24 mouse cellular contexts compared by ENCODE assay signal in the genomic region with DNA sequence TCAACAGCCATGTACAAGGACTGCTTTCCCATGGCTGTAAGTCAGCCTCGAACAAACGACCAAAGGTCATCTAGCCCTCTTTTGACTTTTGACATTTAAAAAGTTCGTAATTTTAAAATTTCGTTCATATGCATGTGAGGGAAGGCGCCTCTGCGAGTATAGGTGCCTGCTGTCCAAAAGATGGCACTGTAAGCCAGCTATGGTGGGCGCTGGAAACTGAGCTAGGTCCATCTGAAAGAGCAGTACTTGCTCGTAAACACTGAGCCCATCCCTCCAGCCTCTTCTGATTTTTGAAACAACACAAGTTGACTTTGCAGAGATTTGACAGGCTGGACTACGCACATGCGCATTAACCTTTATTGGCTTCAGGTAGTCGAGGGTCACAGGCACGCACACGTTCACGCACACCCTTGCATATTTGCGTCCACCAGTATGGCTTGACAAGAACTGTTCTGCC. TPM values are rescaled to one million over a fixed set of nuclear protein-coding genes. Genes with fewer than 3 reads are reported as not detected.
DNase-seq lines count a peak whose midpoint lies in the region; ATAC-seq and TF ChIP-seq lines count a peak whose summit lies in the region.
"Had no signal": no experiment of that assay in that cellular context is flagged by ENCODE, and none has a peak within 500 bp of the region (broad histone marks: within the 10 kb centered on the region; RNA-seq: fewer than 3 reads in every experiment).

TSS of gene 4931423N10Rik (plus strand) at position 407 of the 457 bp plus-strand sequence.

- H3K9me3 ChIP-seq in stomach, postnatal 0 days (ENCODE audit: control insufficient read depth, low read length) = no peaks in the 10 kb centered on the region
- no peaks in the 10 kb centered on the region for H3K9me3 ChIP-seq in kidney, embryonic 14.5 days (ENCODE audit: control insufficient read depth, low read length)
- H3K9me3 ChIP-seq: embryonic facial prominence, embryonic 13.5 days; neural tube, embryonic 13.5 days had no signal

- no peak within 1 kb of the TSS for H3K4me2 ChIP-seq in stomach, postnatal 0 days (replicated peaks; ENCODE audit: low read depth)
- no peak within 1 kb of the TSS for H3K4me2 ChIP-seq in kidney, embryonic 14.5 days (replicated peaks; ENCODE audit: low read depth, low read length)
- H3K4me2 ChIP-seq: embryonic facial prominence, embryonic 13.5 days; heart, embryonic 11.5 days; neural tube, embryonic 13.5 days had no signal

- WGBS in stomach, postnatal 0 days = 75% methylated on average over 15 of the region's 15 CpGs
- WGBS in kidney, embryonic 14.5 days = 79% methylated on average over 15 of the region's 15 CpGs

- no peaks in the 10 kb centered on the region for H3K27me3 ChIP-seq in testis, adult 2 months (ENCODE audit: control insufficient read depth, insufficient read depth, low read length)
- H3K27me3 ChIP-seq in stomach, postnatal 0 days (ENCODE audit: control insufficient read depth, insufficient read depth, low read length) = no peaks in the 10 kb centered on the region
- no peaks in the 10 kb centered on the region for H3K27me3 ChIP-seq in kidney, embryonic 14.5 days (ENCODE audit: control insufficient read depth, insufficient read depth, low read length)
- H3K27me3 ChIP-seq: embryonic facial prominence, embryonic 13.5 days; neural tube, embryonic 13.5 days had no signal

- TF ChIP-seq CTCF in layer of hippocampus, adult 2 months (conservative IDR thresholded peaks at IDR 0.05) = peak; percentile 43
- TF ChIP-seq CTCF in testis, adult 2 months (IDR thresholded peaks at IDR 0.05; ENCODE audit: control insufficient read depth, insufficient read depth, insufficient replicate concordance, low read depth, low read length) = no peak
- TF ChIP-seq CTCF in stomach, postnatal 0 days (IDR thresholded peaks at IDR 0.05; ENCODE audit: low read depth) = peak; percentile 47

- H3K4me1 ChIP-seq in testis, adult 2 months (ENCODE audit: control insufficient read depth, insufficient read depth, low read length) = peaks cover 8% of the 10 kb centered on the region
- no peaks in the 10 kb centered on the region for H3K4me1 ChIP-seq in stomach, postnatal 0 days (replicated peaks; ENCODE audit: control insufficient read depth, insufficient read depth)
- H3K4me1 ChIP-seq in kidney, embryonic 14.5 days (ENCODE audit: control insufficient read depth, insufficient read depth, low read length) = no peaks in the 10 kb centered on the region
- H3K4me1 ChIP-seq: embryonic facial prominence, embryonic 13.5 days; neural tube, embryonic 13.5 days had no signal

- no peak within 1 kb of the TSS for H3K4me3 ChIP-seq in layer of hippocampus, adult 2 months
- H3K4me3 ChIP-seq in testis, adult 2 months (ENCODE audit: control insufficient read depth, low read depth, low read length) = peak within 1 kb of the TSS; percentile 87
- no peak within 1 kb of the TSS for H3K4me3 ChIP-seq in stomach, postnatal 0 days (ENCODE audit: low read depth, low read length)
- no peak within 1 kb of the TSS for H3K4me3 ChIP-seq in kidney, embryonic 14.5 days (ENCODE audit: low read length)
- H3K4me3 ChIP-seq: embryonic facial prominence, embryonic 13.5 days; neural tube, embryonic 13.5 days had no signal

- H3K27ac ChIP-seq in layer of hippocampus, adult 2 months = no peak within 1 kb of the TSS
- H3K27ac ChIP-seq in testis, adult 2 months (ENCODE audit: control insufficient read depth, insufficient read depth, low read depth, low read length) = peak within 1 kb of the TSS; percentile 91
- H3K27ac ChIP-seq in stomach, postnatal 0 days (replicated peaks) = no peak within 1 kb of the TSS
- no peak within 1 kb of the TSS for H3K27ac ChIP-seq in kidney, embryonic 14.5 days (ENCODE audit: low read depth, low read length)
- H3K27ac ChIP-seq: embryonic facial prominence, embryonic 13.5 days; liver, embryonic 14.5 days; neural tube, embryonic 13.5 days had no signal

- no peak for ATAC-seq in stomach, postnatal 0 days (ENCODE audit: low FRiP score, low TSS enrichment)
- ATAC-seq in kidney, embryonic 14.5 days (ENCODE audit: low FRiP score, low TSS enrichment) = no peak
- ATAC-seq: inflammation-experienced regulatory T-cells, adult 6 months had no signal

- no peak within 1 kb of the TSS for H3K9ac ChIP-seq in stomach, postnatal 0 days (ENCODE audit: low read length)
- H3K9ac ChIP-seq in kidney, embryonic 14.5 days (ENCODE audit: low read depth, low read length) = no peak within 1 kb of the TSS
- H3K9ac ChIP-seq: embryonic facial prominence, embryonic 13.5 days; liver, embryonic 14.5 days; neural tube, embryonic 13.5 days had no signal

- peak; percentile 84; the same call in 1 of the 2 replicates for TF ChIP-seq POLR2A in testis, adult 2 months (IDR thresholded peaks at IDR 0.05; ENCODE audit: control insufficient read depth, low read depth, low read length)

- no peaks in the 10 kb centered on the region for H3K36me3 ChIP-seq in testis, adult 2 months (ENCODE audit: control insufficient read depth, insufficient read depth, low read length)
- no peaks in the 10 kb centered on the region for H3K36me3 ChIP-seq in stomach, postnatal 0 days (ENCODE audit: control insufficient read depth, insufficient read depth, low read length)
- no peaks in the 10 kb centered on the region for H3K36me3 ChIP-seq in kidney, embryonic 14.5 days (ENCODE audit: control insufficient read depth, insufficient read depth, low read length)
- H3K36me3 ChIP-seq: embryonic facial prominence, embryonic 13.5 days had no signal

- no peak for TF ChIP-seq EP300 in stomach, postnatal 0 days (optimal IDR thresholded peaks at IDR 0.05)

- DNase-seq in adrenal gland, postnatal 10 days = peak; percentile 8
- DNase-seq in adrenal gland, adult (ENCODE audit: inconsistent age in 2 of 2, low spot score in 1 of 2) = no peak
- no peak for DNase-seq in layer of hippocampus, adult 2 months (ENCODE audit: low spot score in 2 of 2)
- no peak for DNase-seq in layer of hippocampus, adult 11-12 months (ENCODE audit: low spot score)
- no peak for DNase-seq in testis, postnatal 10 days (ENCODE audit: low spot score)
- DNase-seq in stomach, postnatal 0 days (ENCODE audit: low spot score) = no peak
- DNase-seq: adrenal gland, postnatal 14 days; cerebellum, adult 9-10 months; gastrocnemius, postnatal 25 days; heart, postnatal 4 days; layer of hippocampus, postnatal 36 days; lung, postnatal 4 days; spleen, adult 18-20 months; thymus, postnatal 4 days had no signal

RNA-seq across cellular contexts. Expression of gene 4931423N10Rik, which starts in this region (rescaled TPM):
- total RNA-seq in adrenal gland, postnatal 10 days (2021) = not detected
- under 1 TPM; 0.20 to 0.38 TPM for total RNA-seq in layer of hippocampus, adult 2 months (2021)
- polyA plus RNA-seq in testis, adult 2 months (2012; rRNA removed) = 12.4 and 15.8 TPM in 2 replicates
- polyA plus RNA-seq in stomach, postnatal 0 days (2015; fragmentation: Nextera tagmentation; extraction: Ambion mirVana) = 0.06 TPM in 1 of 2 replicates, not detected in the other
- polyA plus RNA-seq in kidney, embryonic 14.5 days (2014; fragmentation: Nextera tagmentation; extraction: Ambion mirVana) = not detected in 2 replicates
- total RNA-seq: adrenal gland, postnatal 14 days; ES-E14; gastrocnemius, postnatal 25 days; heart, postnatal 4 days had no signal
- polyA plus RNA-seq: embryonic facial prominence, embryonic 13.5 days; heart, embryonic 11.5 days; inflammation-experienced regulatory T-cells, adult 6 months; limb, embryonic 11.5 days; liver, embryonic 14.5 days; neural tube, embryonic 13.5 days; stomach, embryonic 16.5 days had no signal

Comparison
In these comparisons a context has a peak if more than half of its experiments do, and no peak if none do; other contexts are left out.
1. RNA of gene 4931423N10Rik (polyA plus RNA-seq): 12.4 to 15.8 TPM in testis, adult 2 months; 0.06 TPM in stomach, postnatal 0 days and not detected in kidney, embryonic 14.5 days; every median in the first group is over 10 times any median in the second.
2. Peak in DNase-seq in adrenal gland, postnatal 10 days; RNA of the gene not detected or under 1 TPM.